Mouse (Mus musculus): Measurements from ENCODE around the gene Kcnab2.

Kcnab2 gene

GRCm38 (mm10) chr4:152382528-152383252 is 95.0 kb downstream of the Kcnab2 start:
- no peak for DNase-seq

- DNase-seq, result no peak
Observed at GRCm38 (mm10) chr4:152365228-152365627, 112.4 kb downstream of the Kcnab2 start.

GRCm38 (mm10) chr4:152362180-152362579 is 115.5 kb downstream of the Kcnab2 start:
- DNase-seq, result no peak

- DNase-seq, result no peak
Observed at GRCm38 (mm10) chr4:152360855-152361254, 116.8 kb downstream of the Kcnab2 start.

- no peak for DNase-seq
Observed at GRCm38 (mm10) chr4:152359700-152360099, 118.0 kb downstream of the Kcnab2 start.

- DNase-seq, result no peak
Observed at GRCm38 (mm10) chr4:152355672-152356071, 122.0 kb downstream of the Kcnab2 start.

GRCm38 (mm10) chr4:152353886-152354637 is 123.6 kb downstream of the Kcnab2 start:
- no peak for DNase-seq

- no peak for DNase-seq
Observed at GRCm38 (mm10) chr4:152351422-152352305, 126.0 kb downstream of the Kcnab2 start.

- DNase-seq, result no peak
Observed at GRCm38 (mm10) chr4:152350722-152351421, 126.8 kb downstream of the Kcnab2 start.

GRCm38 (mm10) chr4:152349837-152350381 is 127.8 kb downstream of the Kcnab2 start:
- no peak for DNase-seq

GRCm38 (mm10) chr4:152345120-152345889 is 132.4 kb downstream of the Kcnab2 start:
- peak; percentile 20 to 24 for DNase-seq

GRCm38 (mm10) chr4:152344651-152345050 is 133.0 kb downstream of the Kcnab2 start:
- no peak for DNase-seq

- DNase-seq, result no peak
Observed at GRCm38 (mm10) chr4:152343296-152343695, 134.4 kb downstream of the Kcnab2 start.
